Mouse (Mus musculus) frontal cortex, adult (tissue): ENCODE measurements around the gene Gskip.

Source experiments
- ATAC-seq: cut with Nextera tagmentation; 2 replicates; pipeline ENCODE4 v1.9.2; 2017; ENCODE audit warnings: mild to moderate bottlenecking, moderate library complexity, mixed read lengths; ENCODE audit not compliant: low TSS enrichment

The Gskip gene

DNA sequence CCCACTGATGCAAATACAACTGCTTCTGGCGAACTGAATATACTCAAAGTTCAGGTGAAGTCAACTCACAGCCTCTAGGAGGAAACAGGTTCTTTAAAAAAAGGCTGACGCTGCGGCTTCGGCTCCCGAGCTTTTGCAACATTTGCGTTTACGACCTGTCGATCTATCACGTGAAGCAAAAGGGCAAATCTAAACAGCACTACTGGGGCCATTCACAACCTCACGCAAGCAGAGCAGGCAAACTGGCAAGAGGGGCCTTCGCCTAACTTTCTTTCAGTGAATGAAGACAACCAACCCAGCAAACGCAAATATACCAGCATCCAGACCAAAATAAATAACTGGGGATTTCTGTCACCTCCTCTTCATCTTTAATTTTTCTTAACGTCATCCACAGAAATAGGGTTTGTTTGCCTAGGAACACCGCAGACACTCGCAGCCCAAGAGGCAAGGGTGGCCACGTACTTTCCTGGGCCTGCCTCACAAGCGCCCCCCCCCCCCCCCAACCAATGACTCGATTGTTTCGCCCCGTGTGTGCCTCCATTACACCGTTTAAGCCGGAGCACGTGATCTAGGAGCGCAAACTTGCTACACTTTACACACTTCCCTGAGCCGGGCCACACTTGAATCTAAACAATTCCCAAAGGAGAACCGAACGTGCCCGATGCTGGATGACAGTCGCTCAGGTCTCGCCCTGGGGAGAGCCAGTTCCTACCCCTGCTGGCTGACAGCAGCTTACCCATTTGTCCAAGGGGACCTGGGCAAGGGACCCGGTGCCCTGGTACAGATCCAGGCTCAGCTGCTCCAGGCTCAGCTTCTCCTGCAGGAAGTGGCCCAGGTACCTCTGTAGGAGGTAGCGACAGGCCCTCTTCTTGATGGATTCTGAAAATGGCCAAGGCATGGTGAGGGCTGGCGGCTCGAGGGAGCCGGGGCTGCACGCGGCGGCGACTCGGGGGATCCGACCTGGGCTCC, at the start of gene Gskip:
Gskip (plus strand) TSS at position 897 of the 969 bp plus-strand sequence.
- ATAC-seq = peak; percentile 35

DNA sequence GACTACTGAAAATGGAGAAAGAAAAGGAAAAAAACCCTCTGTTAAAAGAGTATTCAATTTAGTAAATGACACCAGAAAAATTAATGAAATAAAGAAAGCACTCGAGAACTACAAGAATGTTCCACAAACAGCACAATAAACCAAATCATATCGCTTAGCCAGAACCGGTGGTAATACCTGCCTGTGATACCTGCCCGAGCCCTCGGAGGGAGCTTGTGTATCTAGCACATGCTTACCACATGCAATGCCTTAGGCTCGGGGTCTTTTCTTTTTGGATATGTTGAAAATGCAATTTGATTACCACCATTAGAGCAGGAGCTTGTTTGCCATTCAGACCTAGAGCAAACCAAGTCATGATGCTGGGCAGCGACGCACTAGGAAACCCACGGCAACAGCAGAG, 48.1 kb upstream of the Gskip start:
- no peak for ATAC-seq

- ATAC-seq = no peak
Measured at GRCm38 (mm10) chr12:105637554-105637953, 47.1 kb upstream of the Gskip start.

DNA sequence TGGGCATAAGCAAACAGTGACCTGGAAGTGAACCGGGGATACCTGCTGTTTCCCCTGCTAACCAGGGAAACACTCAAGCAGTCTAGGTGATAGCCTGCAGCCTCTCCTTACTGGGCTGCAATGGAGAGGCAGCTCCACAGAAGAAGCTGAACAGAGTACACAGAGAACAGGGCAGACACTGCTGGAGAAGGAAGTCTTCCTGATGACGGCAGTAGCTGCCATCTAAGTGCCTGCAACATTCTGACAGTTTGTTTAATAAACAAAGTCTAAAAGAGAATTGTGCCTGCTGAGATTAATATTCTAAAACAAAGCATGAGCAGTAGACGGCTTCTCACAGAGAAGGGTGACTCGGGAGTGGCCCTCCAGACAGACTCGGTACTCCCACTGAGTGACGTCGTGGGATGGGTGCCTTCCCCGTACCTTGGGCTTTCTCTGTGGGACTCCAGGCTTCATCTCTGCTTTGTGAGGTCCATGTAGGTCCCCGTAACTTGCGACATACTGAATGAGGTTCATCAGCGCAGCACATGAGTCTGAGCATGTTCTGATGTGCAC, 41.8 kb upstream of the Gskip start:
- no peak for ATAC-seq

DNA sequence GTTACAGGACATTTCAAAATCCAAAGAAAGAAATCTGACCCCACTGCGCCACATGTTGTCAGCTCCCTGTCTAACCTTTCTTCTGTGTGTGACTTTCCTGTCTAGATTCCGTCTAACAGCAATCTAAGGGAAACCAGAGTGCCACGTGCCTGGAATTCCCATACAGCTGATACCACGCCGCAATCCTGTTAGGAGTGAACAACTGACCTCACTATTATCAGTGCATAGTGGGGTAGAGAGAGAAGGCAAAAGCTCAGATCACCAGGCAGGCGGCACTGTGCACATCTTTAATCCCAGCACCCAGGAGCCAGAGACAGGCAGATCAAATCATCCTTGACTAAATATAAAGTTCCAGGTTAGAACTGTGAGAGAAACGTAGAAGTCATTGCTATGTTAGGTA, 28.8 kb upstream of the Gskip start:
- ATAC-seq = no peak

DNA sequence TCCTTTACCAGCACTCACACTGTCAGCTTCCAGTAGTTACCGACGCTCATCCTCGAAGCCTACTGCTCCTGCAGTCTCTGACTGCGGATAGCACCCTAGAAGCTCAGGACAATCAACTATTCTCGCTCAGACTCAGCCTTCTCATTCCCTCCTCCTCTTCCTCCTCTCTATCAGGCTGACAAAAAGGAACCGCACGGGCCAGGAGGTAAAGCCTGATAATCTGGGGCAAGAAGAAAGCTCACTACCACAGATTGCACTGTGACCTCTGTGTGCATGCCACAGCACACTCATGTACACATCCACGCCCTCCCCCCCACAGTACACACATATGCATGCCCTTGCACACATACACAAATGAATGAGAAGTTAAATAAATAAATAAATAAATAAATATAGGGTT, 8.4 kb upstream of the Gskip start:
- no peak for ATAC-seq

DNA sequence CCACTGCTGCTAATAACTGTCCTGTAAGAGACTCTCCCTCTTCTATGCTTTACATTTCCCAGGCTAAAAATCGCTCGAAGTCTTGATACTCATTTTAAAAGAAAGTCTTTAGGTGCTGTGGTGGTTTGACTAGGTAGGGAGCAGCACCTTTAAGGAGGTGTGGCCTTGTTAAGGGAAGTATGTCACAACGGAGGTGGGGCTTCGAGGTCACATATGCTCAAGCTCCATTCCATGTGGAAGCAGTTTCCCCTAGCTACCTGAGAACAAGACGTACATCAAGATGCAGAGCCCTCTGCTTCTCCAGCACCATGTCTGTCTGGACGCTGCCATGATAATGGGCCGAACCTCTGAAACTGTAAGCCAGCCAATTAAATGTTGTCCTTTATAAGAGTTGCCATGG, 6.4 kb upstream of the Gskip start:
- peak; percentile 44; the same call in 1 of the 2 replicates for ATAC-seq

DNA sequence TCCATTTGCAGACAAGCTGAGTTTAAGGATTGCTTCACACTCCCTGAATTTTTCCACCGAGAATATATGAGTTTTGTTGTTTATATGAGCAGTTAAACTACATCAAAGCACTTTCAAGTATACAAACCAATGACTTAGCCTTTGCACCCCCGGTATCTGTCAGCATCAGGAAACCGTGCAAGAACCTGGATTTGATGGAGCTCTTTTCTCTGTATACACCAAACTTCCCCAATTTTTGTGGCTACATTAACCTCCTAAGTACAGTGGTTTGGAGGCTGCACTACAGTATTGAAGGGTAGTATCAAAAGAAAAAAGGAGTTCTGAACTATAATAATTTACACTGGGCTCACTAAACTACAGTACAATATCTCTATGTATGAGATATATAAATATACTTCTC, 5.9 kb upstream of the Gskip start:
- no peak for ATAC-seq

DNA sequence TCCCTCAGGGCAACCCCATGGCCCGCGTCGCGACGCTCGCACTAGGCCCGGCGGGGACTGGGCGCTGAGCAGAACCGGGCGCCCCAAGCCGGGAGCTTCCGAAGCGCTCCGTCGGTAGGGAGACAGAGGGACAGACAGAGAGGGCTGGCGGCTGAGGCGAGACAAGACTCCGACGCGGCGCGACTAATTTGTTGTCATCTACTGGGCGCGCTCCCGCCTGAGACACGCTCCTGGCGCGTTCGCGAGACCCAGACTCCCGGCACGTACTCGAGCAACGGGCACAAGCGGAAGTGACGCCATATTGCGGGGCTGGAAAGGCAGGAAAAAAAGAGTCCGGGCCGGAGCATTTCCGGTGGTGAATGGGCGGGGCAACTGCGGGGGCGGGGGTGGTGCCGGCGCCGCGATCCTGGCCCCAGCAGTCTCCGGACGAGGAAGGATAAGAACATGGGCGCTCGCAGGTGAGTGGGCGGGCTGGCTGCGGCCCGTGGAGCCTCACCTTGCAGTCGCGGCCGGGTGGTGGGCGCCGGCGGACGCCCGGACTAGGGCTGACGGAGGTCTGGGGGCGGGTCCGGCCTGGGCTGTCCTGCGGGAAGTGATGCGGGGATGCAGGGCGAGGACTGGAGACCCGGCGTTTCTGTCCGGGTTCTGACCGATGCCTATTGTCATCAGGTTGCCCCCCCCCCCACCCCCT, 517 bp downstream of the Gskip start, which contains the start of gene Atg2b:
Atg2b (minus strand) TSS at position 211 of the 691 bp plus-strand sequence.
- ATAC-seq = peak; percentile 92

DNA sequence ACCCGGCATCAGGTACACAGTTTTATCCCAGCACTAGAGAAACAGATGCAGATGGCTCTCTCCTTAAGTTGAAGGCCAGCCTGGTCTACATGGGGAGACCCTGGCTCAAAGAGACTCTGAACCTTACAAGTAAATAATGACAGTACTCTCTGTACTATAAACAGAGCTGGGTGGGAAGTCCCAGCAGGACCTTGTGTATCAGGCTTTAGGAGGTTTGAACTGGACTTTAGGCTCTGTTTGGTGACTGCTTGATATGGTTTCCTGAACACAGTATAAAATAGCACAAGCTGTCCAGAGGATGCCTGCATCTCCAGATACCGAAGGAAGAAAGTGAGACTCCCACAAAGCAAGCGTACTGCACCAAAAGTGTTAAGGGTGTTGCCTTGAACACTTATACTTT, 2.2 kb downstream of the Gskip start:
- no peak for ATAC-seq

GRCm38 (mm10) chr12:105687416-105687815, 2.8 kb downstream of the Gskip start:
- no peak for ATAC-seq

GRCm38 (mm10) chr12:105688546-105688945, 3.9 kb downstream of the Gskip start:
- no peak for ATAC-seq

- ATAC-seq = no peak
Measured at GRCm38 (mm10) chr12:105689435-105689834, 4.8 kb downstream of the Gskip start.

- no peak for ATAC-seq
Measured at GRCm38 (mm10) chr12:105694021-105694420, 9.4 kb downstream of the Gskip start.

GRCm38 (mm10) chr12:105695848-105696247, 11.2 kb downstream of the Gskip start:
- no peak for ATAC-seq

GRCm38 (mm10) chr12:105697104-105697780, 12.6 kb downstream of the Gskip start:
- no peak for ATAC-seq

- ATAC-seq = no peak
Measured at GRCm38 (mm10) chr12:105700433-105700832, 15.8 kb downstream of the Gskip start.

GRCm38 (mm10) chr12:105705799-105706487, 21.3 kb downstream of the Gskip start, which contains the start of gene Ak7:
Gene Ak7 (plus strand): TSS chr12:105705976.
- no peak for ATAC-seq

- ATAC-seq = peak; percentile 70
Measured at GRCm38 (mm10) chr12:105718616-105719015, 34.0 kb downstream of the Gskip start.

DNA sequence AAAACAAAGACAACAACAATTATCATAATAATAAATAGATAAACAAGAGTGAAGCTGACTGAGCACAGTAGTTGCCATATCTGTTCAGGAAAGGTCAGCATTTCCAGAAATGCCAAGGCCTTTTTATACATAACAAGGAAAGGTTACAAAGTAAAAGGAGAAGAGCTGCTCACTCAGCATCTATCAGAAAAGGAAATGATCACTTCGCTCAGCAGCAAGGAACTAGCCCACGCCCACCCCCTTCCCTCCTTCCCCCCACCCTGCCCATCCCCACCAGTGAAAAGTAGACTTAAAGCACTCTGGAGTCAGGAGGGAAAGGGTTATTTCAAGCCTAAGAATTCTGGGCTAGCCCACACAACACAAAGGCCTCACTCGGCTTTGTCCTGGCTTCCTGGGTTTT, 35.6 kb downstream of the Gskip start:
- ATAC-seq = no peak

GRCm38 (mm10) chr12:105721452-105722132, 37.0 kb downstream of the Gskip start:
- ATAC-seq = no peak
